Mouse (Mus musculus) intestine, embryonic 15.5 days (tissue): ENCODE results near the gene Traf3ip3. TPM values are rescaled to one million over a fixed set of nuclear protein-coding genes. Genes with fewer than 3 reads are reported as not detected.

Experiments used
- ATAC-seq: fragments of 200-750 bp; cut with Nextera tagmentation; 2 replicates; pipeline ENCODE4 v1.8.0; 2017; ENCODE audit warnings: moderate TSS enrichment, moderate library complexity
- H3K27ac ChIP-seq: fragments of 300-500 bp; sonication (generic); 2 replicates; pipeline ENCODE4 v1.5.1; 2015; ENCODE audit warnings: mild to moderate bottlenecking, inconsistent platforms
- H3K27me3 ChIP-seq: fragments of 300-500 bp; sonication (generic); replicated peaks from 2 replicates; pipeline ENCODE4 v1.6.1; 2015; ENCODE audit warnings: inconsistent platforms
- H3K36me3 ChIP-seq: fragments of 300-500 bp; sonication (generic); 2 replicates; pipeline ENCODE4 v1.6.1; 2015; ENCODE audit warnings: inconsistent platforms
- H3K4me1 ChIP-seq: fragments of 300-500 bp; sonication (generic); replicated peaks from 2 replicates; pipeline ENCODE4 v1.6.1; 2015; ENCODE audit warnings: inconsistent platforms
- H3K4me2 ChIP-seq: fragments of 300-500 bp; sonication (generic); replicated peaks from 2 replicates; pipeline ENCODE4 v1.6.1; 2015; ENCODE audit warnings: mild to moderate bottlenecking, inconsistent platforms
- H3K4me3 ChIP-seq: fragments of 300-500 bp; sonication (generic); replicated peaks from 2 replicates; pipeline ENCODE4 v1.5.1; 2015; ENCODE audit warnings: inconsistent platforms
- H3K9ac ChIP-seq: fragments of 300-500 bp; sonication (generic); 2 replicates; pipeline ENCODE4 v1.6.1; 2015; ENCODE audit warnings: inconsistent platforms
- H3K9me3 ChIP-seq: fragments of 300-500 bp; sonication (generic); 2 replicates; pipeline ENCODE4 v1.6.1; 2016; ENCODE audit warnings: inconsistent platforms
- WGBS: fragments of 180-500 bp; shearing (Covaris S2); methylation state at CpG from one replicate; pipeline ENCODE4 v1.1.7; 2015; 5-methylcytosine and 5-hydroxymethylcytosine counted together
- polyA plus RNA-seq: library from polyadenylated mRNA; unstranded; fragments of >200 nt; fragmentation: Nextera tagmentation; extraction: Ambion mirVana; gene quantifications from 2 replicates; pipeline ENCODE4 v1.2.1, GENCODE M21; 2015

Gene Traf3ip3
- polyA plus RNA-seq, 1 experiment from 2014 or later = 3.8 TPM

GRCm38 (mm10) chr1:193229570-193229969, 28.1 kb upstream of the Traf3ip3 start:
- WGBS = 89% methylated on average over 5 of the region's 5 CpGs
- Histone ChIP-seq H3K9ac (no peak overlapping the region), H3K4me2 (no peak overlapping the region), H3K36me3 (no peaks in the 10 kb centered on the region), H3K4me1 (peaks cover 3% of the 10 kb centered on the region; the same call in 1 of the 2 replicates), H3K27me3 (no peaks in the 10 kb centered on the region), H3K4me3 (no peak overlapping the region), H3K9me3 (no peaks in the 10 kb centered on the region), H3K27ac (no peak overlapping the region)
- ATAC-seq = no peak

DNA sequence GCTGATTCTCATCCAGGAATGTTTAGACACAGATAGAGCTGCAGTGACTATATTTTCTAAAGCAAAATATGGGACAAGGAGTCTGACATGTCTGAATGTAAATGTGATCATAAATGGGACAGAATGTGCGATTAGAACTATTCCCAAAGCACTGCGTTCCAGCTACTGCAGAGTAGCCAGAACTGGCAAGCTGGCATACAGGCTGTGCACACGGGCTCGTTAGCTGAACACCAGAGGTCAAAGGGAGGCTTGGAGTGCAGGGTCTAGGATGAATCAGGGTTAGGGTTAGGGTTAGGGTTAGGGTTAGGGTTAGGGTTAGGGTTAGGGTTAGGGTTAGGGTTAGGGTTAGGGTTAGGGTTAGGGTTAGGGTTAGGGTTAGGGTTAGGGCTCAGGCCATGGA, 26.0 kb upstream of the Traf3ip3 start:
- H3K36me3 ChIP-seq = no peaks in the 10 kb centered on the region
- no peak overlapping the region for H3K9ac ChIP-seq
- H3K9me3 ChIP-seq = no peaks in the 10 kb centered on the region
- no peak overlapping the region for H3K4me2 ChIP-seq
- H3K4me1 ChIP-seq = 0 out of 2 replicates have a peak, but pooled peaks cover 3% of the 10 kb centered on the region
- 83% methylated on average over 4 of the region's 4 CpGs for WGBS
- no peak overlapping the region for H3K27ac ChIP-seq
- no peak overlapping the region for H3K4me3 ChIP-seq
- no peaks in the 10 kb centered on the region for H3K27me3 ChIP-seq
- no peak for ATAC-seq

- Histone ChIP-seq H3K4me3 (no peak overlapping the region), H3K9me3 (no peaks in the 10 kb centered on the region), H3K27me3 (no peaks in the 10 kb centered on the region), H3K9ac (no peak overlapping the region), H3K27ac (no peak overlapping the region), H3K36me3 (no peaks in the 10 kb centered on the region), H3K4me2 (no peak overlapping the region), H3K4me1 (0 out of 2 replicates have a peak, but pooled peaks cover 3% of the 10 kb centered on the region)
- peak; percentile 51; the same call in 1 of the 2 replicates for ATAC-seq
- WGBS = 40% methylated on average over 7 of the region's 7 CpGs
These were observed 25.4 kb upstream of the Traf3ip3 start for GRCm38 (mm10) chr1:193226724-193227522.

DNA sequence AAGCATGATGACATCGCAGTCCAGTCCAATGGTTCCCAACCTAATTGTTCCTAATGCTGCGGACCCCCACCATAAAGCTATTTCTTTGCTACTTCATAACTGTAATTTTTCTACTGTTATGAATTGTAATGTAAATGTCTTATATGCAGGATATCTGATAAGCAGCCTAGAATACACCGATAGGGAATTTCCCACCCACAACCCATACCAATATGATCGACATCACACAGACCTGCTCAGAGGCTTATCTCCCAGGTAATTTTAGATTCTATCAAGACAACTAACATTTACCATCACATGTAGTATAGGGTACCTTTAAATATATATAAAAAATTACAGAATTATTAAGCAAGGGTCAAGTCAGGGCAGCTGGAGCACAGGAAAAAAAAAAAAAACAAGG, 24.6 kb upstream of the Traf3ip3 start:
- Histone ChIP-seq H3K9ac (no peak overlapping the region), H3K4me1 (0 out of 2 replicates have a peak, but pooled peaks cover 3% of the 10 kb centered on the region), H3K27ac (no peak overlapping the region), H3K9me3 (no peaks in the 10 kb centered on the region), H3K4me3 (no peak overlapping the region), H3K27me3 (no peaks in the 10 kb centered on the region), H3K4me2 (no peak overlapping the region), H3K36me3 (no peaks in the 10 kb centered on the region)
- ATAC-seq = no peak
- WGBS = 89% methylated on average over 4 of the region's 4 CpGs

GRCm38 (mm10) chr1:193225531-193225930, 24.0 kb upstream of the Traf3ip3 start:
- Histone ChIP-seq H3K36me3 (no peaks in the 10 kb centered on the region), H3K27me3 (no peaks in the 10 kb centered on the region), H3K4me2 (no peak overlapping the region), H3K4me3 (no peak overlapping the region), H3K9me3 (no peaks in the 10 kb centered on the region), H3K9ac (no peak overlapping the region), H3K4me1 (0 out of 2 replicates have a peak, but pooled peaks cover 3% of the 10 kb centered on the region), H3K27ac (no peak overlapping the region)
- no peak for ATAC-seq
- 49% methylated on average over 3 of the region's 3 CpGs for WGBS

GRCm38 (mm10) chr1:193220408-193220807, 18.9 kb upstream of the Traf3ip3 start:
- Histone ChIP-seq H3K4me3 (no peak overlapping the region), H3K4me2 (no peak overlapping the region), H3K27ac (no peak overlapping the region), H3K4me1 (no peaks in the 10 kb centered on the region), H3K9ac (no peak overlapping the region), H3K36me3 (no peaks in the 10 kb centered on the region), H3K27me3 (no peaks in the 10 kb centered on the region), H3K9me3 (no peaks in the 10 kb centered on the region)
- no peak for ATAC-seq
- 63% methylated on average over 5 of the region's 5 CpGs for WGBS

GRCm38 (mm10) chr1:193216000-193216399, 14.5 kb upstream of the Traf3ip3 start:
- Histone ChIP-seq H3K27me3 (no peaks in the 10 kb centered on the region), H3K4me2 (no peak overlapping the region), H3K36me3 (no peaks in the 10 kb centered on the region), H3K9ac (no peak overlapping the region), H3K4me1 (no peaks in the 10 kb centered on the region), H3K27ac (no peak overlapping the region), H3K4me3 (no peak overlapping the region), H3K9me3 (no peaks in the 10 kb centered on the region)
- WGBS = 68% methylated on average over 3 of the region's 3 CpGs
- no peak for ATAC-seq

DNA sequence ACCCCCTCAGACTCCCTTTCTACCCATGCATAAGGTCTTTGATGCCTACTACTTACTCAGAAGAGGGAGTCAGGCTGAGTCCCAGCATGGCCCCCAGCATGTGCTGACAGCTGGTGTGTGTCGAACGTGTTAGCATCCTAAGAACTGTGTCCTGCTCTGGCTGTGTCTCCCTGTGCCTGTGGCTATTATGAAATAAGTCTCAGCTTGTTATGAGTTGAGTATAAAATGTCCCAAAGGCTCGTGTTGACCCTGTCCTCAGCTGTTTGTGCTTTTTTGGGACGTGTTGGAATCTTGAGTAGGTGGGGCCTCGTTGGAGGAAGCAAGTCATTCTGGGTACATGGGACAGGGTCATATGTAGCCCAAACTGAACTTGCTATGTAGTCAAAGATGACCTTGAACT, 12.6 kb upstream of the Traf3ip3 start:
- H3K9me3 ChIP-seq = no peaks in the 10 kb centered on the region
- H3K36me3 ChIP-seq = no peaks in the 10 kb centered on the region
- ATAC-seq = no peak
- no peak overlapping the region for H3K4me3 ChIP-seq
- no peaks in the 10 kb centered on the region for H3K4me1 ChIP-seq
- H3K27ac ChIP-seq = no peak overlapping the region
- H3K27me3 ChIP-seq = no peaks in the 10 kb centered on the region
- no peak overlapping the region for H3K4me2 ChIP-seq
- H3K9ac ChIP-seq = no peak overlapping the region
- WGBS = 75% methylated on average over 5 of the region's 5 CpGs

DNA sequence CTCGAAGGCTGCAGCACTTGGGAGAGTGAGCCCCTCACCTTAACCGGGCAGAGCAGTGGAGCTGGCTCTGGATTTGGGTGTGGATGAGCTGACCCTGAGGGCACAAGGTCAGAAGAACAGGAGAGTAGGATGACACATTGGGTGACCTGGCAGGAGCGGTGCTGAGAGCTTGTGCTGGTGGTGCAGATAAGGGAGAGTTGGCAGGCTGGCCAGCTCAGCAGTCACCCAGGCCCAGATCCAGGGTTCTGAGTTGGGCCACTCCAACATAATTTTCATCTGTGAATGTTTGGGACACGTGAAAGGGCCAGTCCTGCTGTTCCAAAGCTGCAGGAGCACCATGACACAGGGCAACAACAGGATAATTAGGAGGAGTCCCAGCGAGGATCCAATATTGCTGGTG, 9.9 kb upstream of the Traf3ip3 start:
- Histone ChIP-seq H3K27me3 (no peaks in the 10 kb centered on the region), H3K36me3 (no peaks in the 10 kb centered on the region), H3K9ac (no peak overlapping the region), H3K27ac (no peak overlapping the region), H3K4me3 (no peak overlapping the region), H3K4me1 (no peaks in the 10 kb centered on the region), H3K9me3 (no peaks in the 10 kb centered on the region), H3K4me2 (no peak overlapping the region)
- WGBS = 68% methylated on average over 5 of the region's 5 CpGs
- no peak for ATAC-seq

- Histone ChIP-seq H3K4me3 (no peak overlapping the region), H3K27me3 (no peaks in the 10 kb centered on the region), H3K36me3 (no peaks in the 10 kb centered on the region), H3K9me3 (no peaks in the 10 kb centered on the region), H3K4me1 (no peaks in the 10 kb centered on the region), H3K4me2 (no peak overlapping the region), H3K9ac (no peak overlapping the region), H3K27ac (no peak overlapping the region)
- peak; percentile 62; the same call in 1 of the 2 replicates for ATAC-seq
- 46% methylated on average over 2 of the region's 2 CpGs for WGBS
These were observed 6.7 kb upstream of the Traf3ip3 start for GRCm38 (mm10) chr1:193208178-193208577.

- Histone ChIP-seq H3K36me3 (no peaks in the 10 kb centered on the region), H3K4me2 (no peak within 1 kb of the TSS), H3K27ac (no peak within 1 kb of the TSS), H3K4me3 (no peak within 1 kb of the TSS), H3K27me3 (no peaks in the 10 kb centered on the region), H3K9ac (no peak within 1 kb of the TSS), H3K9me3 (no peaks in the 10 kb centered on the region), H3K4me1 (no peaks in the 10 kb centered on the region)
- 93% methylated on average over 3 of the region's 3 CpGs for WGBS
- no peak for ATAC-seq
These were observed 6.0 kb upstream of the Traf3ip3 start, which contains the start of gene Lamb3 for GRCm38 (mm10) chr1:193207503-193207902. Gene Lamb3, plus strand, starts transcription at chr1:193207699.

GRCm38 (mm10) chr1:193205431-193205830, 3.9 kb upstream of the Traf3ip3 start:
- WGBS = 66% methylated on average over 2 of the region's 2 CpGs
- Histone ChIP-seq H3K9me3 (no peaks in the 10 kb centered on the region), H3K27ac (no peak overlapping the region), H3K36me3 (no peaks in the 10 kb centered on the region), H3K9ac (no peak overlapping the region), H3K4me3 (no peak overlapping the region), H3K27me3 (no peaks in the 10 kb centered on the region), H3K4me2 (no peak overlapping the region), H3K4me1 (no peaks in the 10 kb centered on the region)
- ATAC-seq = no peak

GRCm38 (mm10) chr1:193203821-193204220, 2.3 kb upstream of the Traf3ip3 start:
- Histone ChIP-seq H3K27ac (no peak overlapping the region), H3K4me3 (no peak overlapping the region), H3K36me3 (no peaks in the 10 kb centered on the region), H3K4me2 (no peak overlapping the region), H3K27me3 (no peaks in the 10 kb centered on the region), H3K9me3 (no peaks in the 10 kb centered on the region), H3K4me1 (no peaks in the 10 kb centered on the region), H3K9ac (no peak overlapping the region)
- ATAC-seq = no peak
- WGBS = 65% methylated on average over 2 of the region's 2 CpGs
